Mouse (Mus musculus) brain, embryonic 14.5 days (tissue): ENCODE data around the gene Nptn.

Experiments
- CTCF ChIP-seq: fragments of 200-500 bp; IDR thresholded peaks from 2 replicates; pipeline ENCODE4 v1.5.1; 2012; ENCODE audit warnings: inconsistent platforms, mild to moderate bottlenecking, moderate library complexity, borderline replicate concordance; ENCODE audit not compliant: insufficient read depth, insufficient read length; ENCODE audit errors: extremely low read depth
- POLR2A ChIP-seq: fragments of 200-500 bp; IDR thresholded peaks from 2 replicates; pipeline ENCODE4 v1.6.1; 2012; ENCODE audit warnings: mild to moderate bottlenecking, inconsistent platforms, borderline replicate concordance; ENCODE audit not compliant: poor library complexity, insufficient read depth, insufficient read length, severe bottlenecking; ENCODE audit errors: extremely low read depth

DNA sequence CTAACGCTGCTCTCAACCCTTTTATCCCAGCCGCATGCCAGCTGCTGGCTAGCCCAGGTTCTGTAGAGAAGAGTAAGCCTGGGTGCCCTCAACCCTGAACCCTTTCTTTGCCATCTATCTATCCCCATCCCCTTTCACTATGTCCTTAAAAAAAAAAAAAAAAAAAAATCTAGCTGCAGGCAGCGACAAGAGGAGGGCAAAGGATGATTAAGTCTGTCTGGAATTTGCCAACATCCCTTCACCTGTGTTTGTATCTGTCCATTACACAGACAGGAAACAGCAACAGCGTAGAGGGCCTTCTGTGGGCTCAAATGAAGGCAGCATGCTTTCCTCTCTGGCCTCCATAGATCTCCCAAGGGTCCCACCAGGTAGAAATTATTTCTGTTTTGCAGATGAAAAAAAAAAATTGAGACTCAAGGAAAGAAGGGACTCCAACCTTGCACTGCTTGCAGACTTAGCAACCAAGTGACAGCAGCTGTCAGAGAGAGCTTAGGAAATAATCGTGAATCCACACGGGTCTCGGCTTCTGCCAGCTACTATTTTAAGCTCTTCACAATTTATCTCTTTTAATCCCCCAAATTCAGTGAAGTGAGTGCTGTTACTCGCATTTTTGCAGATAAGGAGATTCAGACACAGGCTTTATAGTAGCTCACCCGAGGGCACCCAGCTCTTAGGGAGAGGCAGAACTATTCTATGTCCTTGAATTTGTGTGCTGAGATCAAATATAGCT lies 26.2 kb upstream of the Nptn start:
- TF ChIP-seq POLR2A (no peak), CTCF (no peak)
